Mouse (Mus musculus): Measurements from ENCODE around the gene Slc30a1.

DNA sequence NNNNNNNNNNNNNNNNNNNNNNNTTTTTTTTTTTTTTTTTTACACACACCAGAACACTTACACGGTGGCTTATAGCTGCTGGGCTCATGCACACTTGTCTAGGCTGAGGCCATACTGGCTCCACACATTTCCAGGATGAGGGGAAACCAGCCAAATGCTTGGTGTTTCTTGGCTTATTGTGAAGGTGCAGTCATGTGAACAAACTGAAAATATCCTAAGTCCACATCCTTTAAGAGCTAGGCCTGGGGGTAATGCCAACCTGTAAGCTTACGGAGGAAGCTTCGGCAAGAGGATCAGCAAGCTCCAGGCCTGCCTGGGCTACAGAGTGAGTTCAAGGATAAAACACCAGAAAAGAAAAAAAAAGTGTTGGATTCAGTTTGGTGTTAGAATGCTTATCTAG, 50.8 kb downstream of the Slc30a1 start:
- TF ChIP-seq CTCF (IDR thresholded peaks at IDR 0.05; ENCODE audit: low read depth) (no peak), EP300 (optimal IDR thresholded peaks at IDR 0.05) (no peak)
